Mouse (Mus musculus) kidney, postnatal 0 days (tissue): Measurements from ENCODE around the gene Trabd. TPM values are rescaled to one million over a fixed set of nuclear protein-coding genes. Genes with fewer than 3 reads are reported as not detected.

ENCODE experiments used
- ATAC-seq: fragments of 200-750 bp; cut with Nextera tagmentation; replicated peaks from 2 replicates; pipeline ENCODE4 v1.8.0; 2017; ENCODE audit warnings: low read depth, moderate number of reproducible peaks, moderate TSS enrichment, moderate library complexity; ENCODE audit not compliant: low FRiP score
- DNase-seq: peaks from one replicate; pipeline ENCODE4 v3.0.0-alpha.2; 2016; ENCODE audit warnings: low spot score
- H3K27ac ChIP-seq: fragments of 300-500 bp; sonication (generic); 2 replicates; pipeline ENCODE4 v1.5.1; 2014; ENCODE audit warnings: mild to moderate bottlenecking
- H3K27me3 ChIP-seq: fragments of 300-500 bp; sonication (generic); 2 replicates; pipeline ENCODE4 v1.6.1; 2014; ENCODE audit warnings: low read length, mixed read lengths; ENCODE audit not compliant: insufficient read depth
- H3K36me3 ChIP-seq: fragments of 300-500 bp; sonication (generic); 2 replicates; pipeline ENCODE4 v1.6.1; 2014; ENCODE audit warnings: low read length, mixed read lengths; ENCODE audit not compliant: insufficient read depth
- H3K4me1 ChIP-seq: fragments of 300-500 bp; sonication (generic); replicated peaks from 2 replicates; pipeline ENCODE4 v1.6.1; 2014; ENCODE audit warnings: antibody characterized with exemption, low read length, mixed read lengths; ENCODE audit not compliant: insufficient read depth
- H3K4me2 ChIP-seq: fragments of 300-500 bp; sonication (generic); 2 replicates; pipeline ENCODE4 v1.6.1; 2014; ENCODE audit warnings: mild to moderate bottlenecking, low read length, moderate library complexity, mixed read lengths
- H3K4me3 ChIP-seq: fragments of 300-500 bp; sonication (generic); replicated peaks from 2 replicates; pipeline ENCODE4 v1.5.1; 2014; ENCODE audit warnings: low read depth, low read length
- H3K9ac ChIP-seq: fragments of 300-500 bp; sonication (generic); 2 replicates; pipeline ENCODE4 v1.6.1; 2014; ENCODE audit warnings: low read depth, low read length
- H3K9me3 ChIP-seq: fragments of 300-500 bp; sonication (generic); replicated peaks from 2 replicates; pipeline ENCODE4 v1.6.1; 2016; ENCODE audit warnings: low read length, inconsistent platforms, mixed read lengths
- CTCF ChIP-seq: IDR thresholded peaks from 2 replicates; pipeline ENCODE4 v1.5.1; 2016; ENCODE audit warnings: antibody characterized with exemption, low read depth, mild to moderate bottlenecking, moderate library complexity
- WGBS: fragments of 180-500 bp; shearing (Covaris S2); extraction: QIAGEN DNeasy Blood & Tissue Kit; methylation state at CpG from one replicate; pipeline ENCODE4 v1.1.7; 2014; 5-methylcytosine and 5-hydroxymethylcytosine counted together
- polyA plus RNA-seq: library from polyadenylated mRNA; unstranded; fragments of >200 nt; fragmentation: Nextera tagmentation; extraction: Ambion mirVana; gene quantifications from 2 replicates; pipeline ENCODE4 v1.2.1, GENCODE M21; 2015

The Trabd gene
- polyA plus RNA-seq, 1 experiment from 2014 or later: 48.9 TPM

GRCm38 (mm10) chr15:89128382-89129350, 53.7 kb downstream of the Trabd start, which contains the start of gene Hdac10:
Gene Hdac10, minus strand, starts transcription at chr15:89128700.
- peak; percentile 87 for DNase-seq
- ATAC-seq: peak; percentile 86
- Histone ChIP-seq H3K27me3 (no peaks in the 10 kb centered on the region), H3K9ac (peak within 1 kb of the TSS; percentile 67), H3K4me3 (peak within 1 kb of the TSS; percentile 57), H3K4me1 (peaks cover 13% of the 10 kb centered on the region; the same call in 1 of the 2 replicates), H3K36me3 (no peaks in the 10 kb centered on the region), H3K4me2 (peak within 1 kb of the TSS; percentile 81), H3K9me3 (no peaks in the 10 kb centered on the region), H3K27ac (peak within 1 kb of the TSS; percentile 82)
- WGBS: 3% methylated on average over 36 of the region's 36 CpGs
- TF ChIP-seq CTCF: peak; percentile 91

- H3K4me2 ChIP-seq: no peak overlapping the region
- DNase-seq: no peak
- no peak for ATAC-seq
- H3K27ac ChIP-seq: no peak overlapping the region
- no peaks in the 10 kb centered on the region for H3K9me3 ChIP-seq
- peaks cover 11% of the 10 kb centered on the region; the same call in 1 of the 2 replicates for H3K4me1 ChIP-seq
- no peaks in the 10 kb centered on the region for H3K36me3 ChIP-seq
- TF ChIP-seq CTCF: no peak
- no peaks in the 10 kb centered on the region for H3K27me3 ChIP-seq
- no peak overlapping the region for H3K9ac ChIP-seq
- no peak overlapping the region for H3K4me3 ChIP-seq
These were observed 55.3 kb downstream of the Trabd start for GRCm38 (mm10) chr15:89130245-89130644.

- Histone ChIP-seq H3K4me3 (no peak overlapping the region), H3K27me3 (no peaks in the 10 kb centered on the region), H3K4me1 (peaks cover 11% of the 10 kb centered on the region; the same call in 1 of the 2 replicates), H3K27ac (no peak overlapping the region), H3K9ac (no peak overlapping the region), H3K4me2 (no peak overlapping the region), H3K36me3 (no peaks in the 10 kb centered on the region), H3K9me3 (no peaks in the 10 kb centered on the region)
- DNase-seq: no peak
- WGBS: 85% methylated on average over 3 of the region's 3 CpGs
- no peak for ATAC-seq
- no peak for TF ChIP-seq CTCF
These were observed 56.4 kb downstream of the Trabd start for GRCm38 (mm10) chr15:89131316-89131715.

Other genes starting within 250 kb of the Trabd start
- gene Pim3, start 212.9 kb upstream of the Trabd start, polyA plus RNA-seq: 83.4 and 88.6 TPM in 2 replicates
- gene Ttll8, start 120.7 kb upstream of the Trabd start, polyA plus RNA-seq: not detected in 2 replicates
- gene Mlc1, start 96.1 kb upstream of the Trabd start, polyA plus RNA-seq: 0.07 TPM in 1 of 2 replicates, not detected in the other
- not detected in 2 replicates for gene Mov10l1, start 92.2 kb upstream of the Trabd start, polyA plus RNA-seq
- 0.04 and 0.05 TPM in 2 replicates for gene Panx2, start 15.4 kb upstream of the Trabd start, polyA plus RNA-seq
- 18.3 and 21.3 TPM in 2 replicates for gene Selenoo, start 14.0 kb downstream of the Trabd start, polyA plus RNA-seq
- 6.6 and 7.4 TPM in 2 replicates for gene Tubgcp6, start 48.0 kb downstream of the Trabd start, polyA plus RNA-seq
- gene Hdac10, start 53.6 kb downstream of the Trabd start, polyA plus RNA-seq: 12.8 and 13.2 TPM in 2 replicates
- 12.3 and 13.5 TPM in 2 replicates for gene Mapk12, start 65.6 kb downstream of the Trabd start, polyA plus RNA-seq
- 7.5 and 9.3 TPM in 2 replicates for gene Mapk11, start 74.5 kb downstream of the Trabd start, polyA plus RNA-seq
- 126 and 130 TPM in 2 replicates for gene Plxnb2, start 105.7 kb downstream of the Trabd start, polyA plus RNA-seq
- 10.4 and 11.7 TPM in 2 replicates for gene Dennd6b, start 121.4 kb downstream of the Trabd start, polyA plus RNA-seq
- 25.9 and 26.8 TPM in 2 replicates for gene Ppp6r2, start 136.4 kb downstream of the Trabd start, polyA plus RNA-seq
- gene Sbf1, start 240.2 kb downstream of the Trabd start, polyA plus RNA-seq: 30.0 and 37.2 TPM in 2 replicates
- gene Adm2, start 247.6 kb downstream of the Trabd start, polyA plus RNA-seq: 1.5 and 2.0 TPM in 2 replicates